Mouse (Mus musculus) hindbrain, embryonic 11.5 days (tissue): ENCODE measurements around the gene Hibch. TPM values are rescaled to one million over a fixed set of nuclear protein-coding genes. Genes with fewer than 3 reads are reported as not detected.
A peak's percentile ranks its signal among the peaks of the same experiment; 100 is the strongest.

Experiments used
- ATAC-seq: fragments of 200-750 bp; cut with Nextera tagmentation; 2 replicates; pipeline ENCODE4 v1.8.0; 2017; ENCODE audit warnings: mild to moderate bottlenecking, moderate TSS enrichment, moderate library complexity; ENCODE audit not compliant: low FRiP score
- DNase-seq: peaks from one replicate; pipeline ENCODE4 v3.0.0-alpha.2; 2015; ENCODE audit warnings: low spot score
- H3K27ac ChIP-seq: fragments of 300-500 bp; sonication (generic); 2 replicates; pipeline ENCODE4 v1.5.1; 2014; ENCODE audit warnings: mild to moderate bottlenecking, low read depth, low read length
- H3K27me3 ChIP-seq: fragments of 300-500 bp; sonication (generic); 2 replicates; pipeline ENCODE4 v1.6.1; 2014; ENCODE audit warnings: mild to moderate bottlenecking, low read length, moderate library complexity, mixed read lengths; ENCODE audit not compliant: control insufficient read depth, insufficient read depth
- H3K36me3 ChIP-seq: fragments of 300-500 bp; sonication (generic); 2 replicates; pipeline ENCODE4 v1.6.1; 2014; ENCODE audit warnings: mild to moderate bottlenecking, low read length, moderate library complexity, mixed read lengths; ENCODE audit not compliant: control insufficient read depth, insufficient read depth
- H3K4me1 ChIP-seq: fragments of 300-500 bp; sonication (generic); replicated peaks from 2 replicates; pipeline ENCODE4 v1.6.1; 2014; ENCODE audit warnings: low read length, mixed read lengths; ENCODE audit not compliant: control insufficient read depth, insufficient read depth
- H3K4me2 ChIP-seq: fragments of 300-500 bp; sonication (generic); replicated peaks from 2 replicates; pipeline ENCODE4 v1.6.1; 2014; ENCODE audit warnings: mild to moderate bottlenecking, low read depth, low read length
- H3K4me3 ChIP-seq: fragments of 300-500 bp; sonication (generic); 2 replicates; pipeline ENCODE4 v1.5.1; 2014; ENCODE audit warnings: low read depth, low read length
- H3K9ac ChIP-seq: fragments of 300-500 bp; sonication (generic); 2 replicates; pipeline ENCODE4 v1.6.1; 2014; ENCODE audit warnings: low read depth, low read length
- H3K9me3 ChIP-seq: fragments of 300-500 bp; sonication (generic); 2 replicates; pipeline ENCODE4 v1.6.1; 2016; ENCODE audit warnings: low read length; ENCODE audit not compliant: control insufficient read depth
- WGBS: fragments of 180-500 bp; shearing (Covaris S2); extraction: QIAGEN DNeasy Blood & Tissue Kit; methylation state at CpG from one replicate; pipeline ENCODE4 v1.1.7; 2014; 5-methylcytosine and 5-hydroxymethylcytosine counted together
- polyA plus RNA-seq: library from polyadenylated mRNA; unstranded; fragments of >200 nt; fragmentation: Nextera tagmentation; extraction: Ambion mirVana; gene quantifications from 2 replicates; pipeline ENCODE4 v1.2.1, GENCODE M21; 2014

Gene Hibch
- polyA plus RNA-seq: 31.0 and 32.7 TPM in 2 replicates

DNA sequence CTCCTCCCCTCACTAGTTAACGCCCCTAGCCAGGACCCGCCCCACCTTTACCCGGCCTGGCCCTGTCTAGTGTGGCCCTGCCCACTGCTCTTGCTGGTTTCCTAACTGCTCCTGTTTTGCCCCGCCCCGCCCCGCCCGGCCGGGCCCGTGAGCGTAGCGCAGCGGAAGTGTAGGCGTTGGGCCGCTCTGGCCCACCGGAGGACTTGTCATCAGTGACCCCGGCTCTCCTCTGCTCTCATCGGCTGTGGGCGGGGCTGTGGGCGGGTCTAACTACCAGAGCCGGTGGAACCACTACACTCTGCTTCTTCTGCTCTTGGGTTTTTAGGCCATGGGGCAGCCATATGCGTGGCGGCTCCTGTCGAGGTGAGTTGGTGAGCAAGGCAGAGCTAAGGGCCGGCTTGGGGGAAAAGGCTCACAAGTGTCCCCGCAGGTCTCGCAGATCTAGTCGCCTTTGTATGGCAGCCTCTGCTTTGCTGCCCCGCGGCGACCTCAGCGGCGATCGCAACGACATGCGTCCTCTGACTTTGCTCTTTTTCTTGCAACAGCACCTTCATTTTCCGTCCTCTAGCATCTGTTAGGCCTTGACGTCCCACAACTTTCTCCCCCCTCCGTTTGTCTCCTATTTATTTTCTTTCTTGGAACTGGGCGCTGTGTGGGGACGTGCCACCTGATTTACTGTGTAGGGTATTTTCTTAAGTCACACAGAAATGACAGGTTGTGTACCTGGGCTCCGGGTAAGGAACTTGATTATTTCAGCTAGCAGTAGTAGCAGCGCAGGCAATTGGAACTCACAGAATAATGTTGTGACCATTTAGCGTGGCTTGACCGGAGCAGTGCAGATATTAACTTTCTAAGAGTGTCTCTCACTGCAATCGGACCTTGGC, at the start of gene Hibch:
Gene Hibch, plus strand, starts transcription at position 148 of the 884 bp plus-strand sequence.
- peak within 1 kb of the TSS; percentile 46 for H3K4me2 ChIP-seq
- 0 out of 2 replicates have a peak within 1 kb of the TSS, but pooled peaks have one; percentile 20 for H3K27ac ChIP-seq
- 4% methylated on average over 43 of the region's 45 CpGs for WGBS
- ATAC-seq (peak; percentile 100), DNase-seq (peak; percentile 98)
- H3K4me3 ChIP-seq: peak within 1 kb of the TSS; percentile 55
- H3K36me3 ChIP-seq: no peaks in the 10 kb centered on the region
- H3K9me3 ChIP-seq: no peaks in the 10 kb centered on the region
- H3K9ac ChIP-seq: peak within 1 kb of the TSS; percentile 70
- H3K27me3 ChIP-seq: no peaks in the 10 kb centered on the region
- H3K4me1 ChIP-seq: 0 out of 2 replicates have a peak, but pooled peaks cover 2% of the 10 kb centered on the region

- WGBS: 95% methylated on average over 2 of the region's 2 CpGs
- H3K9me3 ChIP-seq: no peaks in the 10 kb centered on the region
- H3K9ac ChIP-seq: no peak overlapping the region
- H3K4me3 ChIP-seq: no peak overlapping the region
- H3K36me3 ChIP-seq: no peaks in the 10 kb centered on the region
- H3K4me1 ChIP-seq: no peaks in the 10 kb centered on the region
- ATAC-seq (no peak), DNase-seq (no peak)
- H3K27me3 ChIP-seq: no peaks in the 10 kb centered on the region
- H3K27ac ChIP-seq: no peak overlapping the region
- H3K4me2 ChIP-seq: no peak overlapping the region
Measured at GRCm38 (mm10) chr1:52795927-52796326, 48.8 kb upstream of the Hibch start.

DNA sequence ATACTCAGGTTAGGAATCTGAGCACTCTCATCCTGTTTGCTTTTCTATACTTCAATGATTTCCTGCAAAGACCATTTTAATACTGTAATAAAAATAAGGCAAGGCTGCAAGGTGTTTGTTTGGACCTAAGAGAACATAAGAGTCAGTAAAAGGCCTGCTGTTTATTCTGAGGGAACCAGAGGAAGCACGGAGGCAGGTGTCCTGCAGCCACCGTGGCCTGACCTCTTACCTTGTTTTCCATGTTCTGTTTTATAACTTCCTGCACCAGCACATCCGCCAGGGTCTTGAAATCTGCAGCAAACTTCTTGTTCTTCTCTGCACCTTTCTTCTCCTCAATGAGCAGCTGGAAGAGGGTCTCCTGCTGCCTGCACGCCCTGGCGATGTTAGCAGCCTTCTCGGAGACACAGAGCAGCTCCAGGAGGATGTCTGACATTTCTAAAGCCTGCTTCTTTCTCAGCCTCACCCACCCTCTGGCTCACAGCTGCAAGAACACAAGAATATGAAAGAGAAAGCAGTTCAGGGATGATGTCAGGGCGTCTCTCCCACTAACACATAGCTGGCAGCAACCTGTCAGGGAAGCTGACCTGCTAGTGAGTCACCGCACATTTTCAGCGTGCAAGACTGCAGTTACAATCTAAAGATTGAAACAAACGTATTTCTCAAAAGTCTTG, 45.5 kb upstream of the Hibch start:
- Histone ChIP-seq H3K36me3 (no peaks in the 10 kb centered on the region), H3K4me1 (no peaks in the 10 kb centered on the region), H3K9me3 (no peaks in the 10 kb centered on the region), H3K4me2 (no peak overlapping the region), H3K27me3 (no peaks in the 10 kb centered on the region), H3K9ac (no peak overlapping the region), H3K4me3 (no peak overlapping the region), H3K27ac (no peak overlapping the region)
- ATAC-seq (no peak), DNase-seq (no peak)
- 86% methylated on average over 10 of the region's 10 CpGs for WGBS

DNA sequence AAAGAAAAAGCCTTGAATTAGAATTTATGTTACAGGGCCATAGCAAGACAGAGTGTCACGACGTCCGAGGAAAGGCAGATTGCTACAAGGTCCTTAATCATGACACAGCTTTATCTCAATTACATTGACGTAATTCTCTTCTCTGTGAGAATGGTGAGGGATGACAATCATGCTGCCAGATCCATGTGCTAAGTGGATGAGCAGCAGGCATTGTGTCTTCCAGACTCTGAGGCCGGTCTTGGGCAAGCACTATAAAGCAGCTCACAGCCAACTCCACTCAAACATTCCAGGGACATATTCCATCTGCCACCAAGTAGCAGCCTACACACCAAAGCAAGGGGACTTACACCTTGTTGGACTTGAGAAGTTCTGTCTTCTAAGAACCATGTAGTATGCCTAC, 45.0 kb upstream of the Hibch start:
- Histone ChIP-seq H3K36me3 (no peaks in the 10 kb centered on the region), H3K9me3 (no peaks in the 10 kb centered on the region), H3K9ac (no peak overlapping the region), H3K4me3 (no peak overlapping the region), H3K4me2 (no peak overlapping the region), H3K4me1 (no peaks in the 10 kb centered on the region), H3K27ac (no peak overlapping the region), H3K27me3 (no peaks in the 10 kb centered on the region)
- WGBS: 87% methylated on average over 5 of the region's 5 CpGs
- ATAC-seq (no peak), DNase-seq (no peak)

- 73% methylated on average over 3 of the region's 3 CpGs for WGBS
- Histone ChIP-seq H3K36me3 (no peaks in the 10 kb centered on the region), H3K9me3 (no peaks in the 10 kb centered on the region), H3K27ac (no peak overlapping the region), H3K4me2 (no peak overlapping the region), H3K27me3 (no peaks in the 10 kb centered on the region), H3K9ac (no peak overlapping the region), H3K4me3 (no peak overlapping the region), H3K4me1 (no peaks in the 10 kb centered on the region)
- DNase-seq (no peak), ATAC-seq (no peak)
Measured at GRCm38 (mm10) chr1:52800340-52800740, 44.4 kb upstream of the Hibch start.

DNA sequence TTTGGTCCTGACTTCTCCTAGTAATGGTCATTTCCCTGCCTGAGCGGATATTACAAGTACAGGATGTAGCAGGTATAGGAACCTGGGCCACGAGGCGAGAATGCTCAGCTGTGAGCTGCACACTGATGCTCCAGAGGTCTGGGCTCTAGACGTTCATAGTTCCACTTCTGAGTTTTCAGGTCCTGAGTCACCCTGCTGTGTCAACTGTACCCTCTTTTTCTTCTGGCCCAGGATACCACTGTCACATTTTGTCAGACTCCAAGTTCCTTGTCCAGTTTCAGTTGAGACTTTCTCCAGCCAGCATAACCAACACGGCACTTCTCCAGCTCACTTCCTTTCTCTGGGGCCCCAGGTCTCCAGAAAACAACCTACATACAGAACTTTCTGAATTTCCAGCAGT, 43.1 kb upstream of the Hibch start:
- no peaks in the 10 kb centered on the region for H3K27me3 ChIP-seq
- DNase-seq (no peak), ATAC-seq (no peak)
- H3K4me2 ChIP-seq: no peak overlapping the region
- H3K27ac ChIP-seq: no peak overlapping the region
- no peaks in the 10 kb centered on the region for H3K4me1 ChIP-seq
- H3K9ac ChIP-seq: no peak overlapping the region
- WGBS: 92% methylated on average over 5 of the region's 5 CpGs
- no peak overlapping the region for H3K4me3 ChIP-seq
- H3K36me3 ChIP-seq: no peaks in the 10 kb centered on the region
- H3K9me3 ChIP-seq: no peaks in the 10 kb centered on the region

- H3K4me1 ChIP-seq: no peaks in the 10 kb centered on the region
- no peak overlapping the region for H3K9ac ChIP-seq
- H3K4me3 ChIP-seq: no peak overlapping the region
- H3K27me3 ChIP-seq: no peaks in the 10 kb centered on the region
- WGBS: 89% methylated on average over 5 of the region's 5 CpGs
- DNase-seq (no peak), ATAC-seq (no peak)
- no peaks in the 10 kb centered on the region for H3K9me3 ChIP-seq
- no peak overlapping the region for H3K27ac ChIP-seq
- no peak overlapping the region for H3K4me2 ChIP-seq
- no peaks in the 10 kb centered on the region for H3K36me3 ChIP-seq
Measured at GRCm38 (mm10) chr1:52802406-52802975, 42.2 kb upstream of the Hibch start.

- 59% methylated on average over 1 of the region's 1 CpGs for WGBS
- ATAC-seq: no peak
Measured at GRCm38 (mm10) chr1:52805041-52805440, 39.7 kb upstream of the Hibch start.

More at GRCm38 (mm10) chr1:52805041-52805440, 39.7 kb upstream of the Hibch start:
- no peaks in the 10 kb centered on the region for H3K27me3 ChIP-seq
- no peak overlapping the region for H3K4me3 ChIP-seq
- no peaks in the 10 kb centered on the region for H3K36me3 ChIP-seq
- no peaks in the 10 kb centered on the region for H3K9me3 ChIP-seq
- DNase-seq: no peak
- H3K9ac ChIP-seq: no peak overlapping the region
- no peak overlapping the region for H3K4me2 ChIP-seq
- no peaks in the 10 kb centered on the region for H3K4me1 ChIP-seq
- H3K27ac ChIP-seq: no peak overlapping the region
